Comparison of ENCODE assay signal across 16 mouse cellular contexts in genomic region chr16:26023352-26023751, GRCm38 (mm10).
DNase-seq lines count a peak whose midpoint lies in the region; ATAC-seq and TF ChIP-seq lines count a peak whose summit lies in the region.
"Had no signal": no experiment of that assay in that cellular context is flagged by ENCODE, and none has a peak within 500 bp of the region (broad histone marks: within the 10 kb centered on the region; RNA-seq: fewer than 3 reads in every experiment).

No protein-coding gene starts in this region.

- no peak for TF ChIP-seq EP300 in CH12.LX (IDR thresholded peaks at IDR 0.05; ENCODE audit: low read length)

- H3K27me3 ChIP-seq in forebrain, postnatal 0 days (ENCODE audit: insufficient read depth, low read length) = no peaks in the 10 kb centered on the region
- no peaks in the 10 kb centered on the region for H3K27me3 ChIP-seq in forebrain, embryonic 11.5 days (ENCODE audit: control insufficient read depth, insufficient read depth, low read length)
- H3K27me3 ChIP-seq in CH12.LX (replicated peaks) = no peaks in the 10 kb centered on the region
- no peaks in the 10 kb centered on the region for H3K27me3 ChIP-seq in hindbrain, embryonic 11.5 days (ENCODE audit: control insufficient read depth, insufficient read depth, low read length)
- H3K27me3 ChIP-seq: hindbrain, embryonic 15.5 days; limb, embryonic 13.5 days had no signal

- peak; percentile 28 for TF ChIP-seq CTCF in forebrain, postnatal 0 days (IDR thresholded peaks at IDR 0.05; ENCODE audit: low read depth)
- TF ChIP-seq CTCF in left cerebral cortex, adult 2 months (IDR thresholded peaks at IDR 0.05) = peak; percentile 29
- TF ChIP-seq CTCF in CH12.LX (conservative IDR thresholded peaks at IDR 0.05 in 1 of 2, IDR thresholded peaks at IDR 0.05 in 1 of 2; ENCODE audit: low read depth in 2 of 2, low read length in 2 of 2) = peak in 1 of 2 experiments; percentile 55; a peak in 2 of 4 replicates

- H3K36me3 ChIP-seq in forebrain, postnatal 0 days (ENCODE audit: insufficient read depth) = no peaks in the 10 kb centered on the region
- no peaks in the 10 kb centered on the region for H3K36me3 ChIP-seq in forebrain, embryonic 11.5 days (ENCODE audit: control insufficient read depth, insufficient read depth, low read length)
- H3K36me3 ChIP-seq in CH12.LX (replicated peaks in 1 of 2; ENCODE audit: control insufficient read depth in 1 of 2, insufficient read depth in 1 of 2, low read length in 1 of 2) = no peaks in the 10 kb centered on the region
- no peaks in the 10 kb centered on the region for H3K36me3 ChIP-seq in hindbrain, embryonic 11.5 days (ENCODE audit: control insufficient read depth, insufficient read depth, low read length)
- H3K36me3 ChIP-seq: heart, embryonic 10.5 days; hindbrain, embryonic 15.5 days; limb, embryonic 13.5 days had no signal

- no peak overlapping the region for H3K4me2 ChIP-seq in forebrain, postnatal 0 days (ENCODE audit: low read depth)
- H3K4me2 ChIP-seq in forebrain, embryonic 11.5 days (ENCODE audit: low read depth, low read length, severe bottlenecking) = no peak overlapping the region
- no peak overlapping the region for H3K4me2 ChIP-seq in CH12.LX (ENCODE audit: insufficient read depth, low read depth, poor library complexity, severe bottlenecking)
- H3K4me2 ChIP-seq in hindbrain, embryonic 11.5 days (replicated peaks; ENCODE audit: low read depth, low read length) = no peak overlapping the region
- H3K4me2 ChIP-seq: hindbrain, embryonic 15.5 days; limb, embryonic 13.5 days had no signal

- no peak overlapping the region for H3K4me3 ChIP-seq in forebrain, postnatal 0 days (ENCODE audit: low read depth, low read length)
- no peak overlapping the region for H3K4me3 ChIP-seq in forebrain, embryonic 11.5 days (ENCODE audit: low read depth, low read length)
- H3K4me3 ChIP-seq in left cerebral cortex, adult 2 months = no peak overlapping the region
- no peak overlapping the region for H3K4me3 ChIP-seq in CH12.LX (replicated peaks in 1 of 3; ENCODE audit: low read depth in 2 of 3, low read length in 2 of 3, poor library complexity in 1 of 3)
- H3K4me3 ChIP-seq in hindbrain, embryonic 11.5 days (ENCODE audit: low read depth, low read length) = no peak overlapping the region
- H3K4me3 ChIP-seq: heart, embryonic 10.5 days; hindbrain, embryonic 15.5 days; limb, embryonic 13.5 days; myocyte had no signal

- no peak overlapping the region for H3K27ac ChIP-seq in forebrain, postnatal 0 days (ENCODE audit: low read depth, low read length)
- H3K27ac ChIP-seq in forebrain, embryonic 11.5 days (ENCODE audit: low read depth, low read length) = no peak overlapping the region
- H3K27ac ChIP-seq in left cerebral cortex, adult 2 months = no peak overlapping the region
- H3K27ac ChIP-seq in CH12.LX (ENCODE audit: insufficient read depth, low read depth) = no peak overlapping the region
- no peak overlapping the region for H3K27ac ChIP-seq in hindbrain, embryonic 11.5 days (ENCODE audit: low read depth, low read length)
- H3K27ac ChIP-seq: heart, embryonic 10.5 days; hindbrain, embryonic 15.5 days; limb, embryonic 13.5 days had no signal

- H3K4me1 ChIP-seq in forebrain, postnatal 0 days (ENCODE audit: insufficient read depth) = no peaks in the 10 kb centered on the region
- no peaks in the 10 kb centered on the region for H3K4me1 ChIP-seq in forebrain, embryonic 11.5 days (replicated peaks; ENCODE audit: control insufficient read depth, insufficient read depth, low read length)
- H3K4me1 ChIP-seq in CH12.LX (ENCODE audit: control insufficient read depth in 1 of 2, insufficient read depth in 2 of 2) = no peaks in the 10 kb centered on the region
- no peaks in the 10 kb centered on the region for H3K4me1 ChIP-seq in hindbrain, embryonic 11.5 days (replicated peaks; ENCODE audit: control insufficient read depth, insufficient read depth, low read length)

- no peak for DNase-seq in forebrain, postnatal 0 days
- no peak for DNase-seq in forebrain, embryonic 11.5 days (ENCODE audit: low spot score)
- no peak for DNase-seq in left cerebral cortex, adult 2 months (ENCODE audit: extremely low spot score in 1 of 2, low spot score in 2 of 2)
- no peak for DNase-seq in left cerebral cortex, postnatal 4 days
- no peak for DNase-seq in CH12.LX (ENCODE audit: extremely low read depth)
- peak; percentile 64 for DNase-seq in kidney, adult 9 months
- DNase-seq in hindbrain, embryonic 11.5 days (ENCODE audit: low spot score) = no peak
- DNase-seq: cerebellum, postnatal 14 days; spleen, adult 18-20 months; thymus, adult 18-20 months had no signal

- no peak for TF ChIP-seq POLR2A in CH12.LX (IDR thresholded peaks at IDR 0.05; ENCODE audit: low read depth, low read length)

- WGBS in forebrain, postnatal 0 days = 47% methylated on average over 4 of the region's 4 CpGs
- 73% methylated on average over 4 of the region's 4 CpGs for WGBS in forebrain, embryonic 11.5 days
- 92% methylated on average over 4 of the region's 4 CpGs for WGBS in hindbrain, embryonic 11.5 days

- intact Hi-C loops in left cerebral cortex, adult 2 months (cut with DNase I) = loop anchor here (1.0 to 5.0 kb wide), 2 partner anchors 84 to 176 kb away; partner anchors contain the start of gene P3h2
- intact Hi-C loops in left cerebral cortex, postnatal 4 days (cut with DNase I) = no loop called here

- no peak for ATAC-seq in forebrain, postnatal 0 days
- ATAC-seq in forebrain, embryonic 11.5 days (replicated peaks; ENCODE audit: low FRiP score) = no peak
- no peak for ATAC-seq in megakaryocyte-erythroid progenitor cell, adult 5-6 weeks (replicated peaks; ENCODE audit: low FRiP score, low TSS enrichment, poor library complexity, severe bottlenecking)
- no peak for ATAC-seq in hindbrain, embryonic 11.5 days (ENCODE audit: low FRiP score)
- ATAC-seq: CD4-positive, CD25-positive, alpha-beta regulatory T cell, adult 4 months had no signal

- in situ Hi-C loops in CH12.LX (cut with MboI; ENCODE audit: low pct_ligation_motif_present, low pct_unique_long_range_greater_than_20kb, low sequenced_read_pairs) = no loop called here

- dilution Hi-C loops in CH12.LX (cut with MboI; ENCODE audit: extremely low pct_ligation_motif_present, extremely low pct_unique_long_range_greater_than_20kb, low sequenced_read_pairs) = no loop called here

- no peaks in the 10 kb centered on the region for H3K79me2 ChIP-seq in CH12.LX (replicated peaks; ENCODE audit: control insufficient read depth, extremely low read depth, insufficient read depth, poor library complexity, severe bottlenecking)

- TF ChIP-seq RAD21 in CH12.LX (IDR thresholded peaks at IDR 0.05; ENCODE audit: low read depth, low read length) = peak; percentile 56

- no peaks in the 10 kb centered on the region for H3K9me3 ChIP-seq in forebrain, postnatal 0 days (ENCODE audit: low read length)
- H3K9me3 ChIP-seq in forebrain, embryonic 11.5 days (ENCODE audit: control insufficient read depth, low read length) = no peaks in the 10 kb centered on the region
- no peaks in the 10 kb centered on the region for H3K9me3 ChIP-seq in CH12.LX (replicated peaks; ENCODE audit: low read length)
- no peaks in the 10 kb centered on the region for H3K9me3 ChIP-seq in hindbrain, embryonic 11.5 days (ENCODE audit: control insufficient read depth, low read length)
- H3K9me3 ChIP-seq: heart, embryonic 10.5 days; hindbrain, embryonic 15.5 days; limb, embryonic 13.5 days had no signal

- no peak overlapping the region for H3K9ac ChIP-seq in forebrain, postnatal 0 days
- no peak overlapping the region for H3K9ac ChIP-seq in forebrain, embryonic 11.5 days (ENCODE audit: low read length)
- H3K9ac ChIP-seq in CH12.LX (ENCODE audit: insufficient read depth, low read depth) = no peak overlapping the region
- H3K9ac ChIP-seq in hindbrain, embryonic 11.5 days (ENCODE audit: low read depth, low read length) = no peak overlapping the region
- H3K9ac ChIP-seq: hindbrain, embryonic 15.5 days; limb, embryonic 13.5 days had no signal

TF ChIP-seq in CH12.LX, 34 proteins besides CTCF, POLR2A, EP300 and RAD21:
- peak; percentile 37 for TF ChIP-seq SMC3 (IDR thresholded peaks at IDR 0.05; ENCODE audit: low read depth, low read length)
- TF ChIP-seq TCF12 (IDR thresholded peaks at IDR 0.05; ENCODE audit: low read depth, low read length) = no peak
- TF ChIP-seq PAX5 (IDR thresholded peaks at IDR 0.05; ENCODE audit: low read length) = no peak
- TF ChIP-seq USF1 (IDR thresholded peaks at IDR 0.05; ENCODE audit: low read depth, low read length) = no peak
- TF ChIP-seq UBTF (IDR thresholded peaks at IDR 0.05; ENCODE audit: low read depth, low read length) = no peak
- TF ChIP-seq GABPA (IDR thresholded peaks at IDR 0.05; ENCODE audit: insufficient replicate concordance, low read depth, low read length) = no peak
